Mouse (Mus musculus): Measurements from ENCODE around the gene Acy3.
"Not testable (repeated sequence)": the region's sequence is repeated elsewhere in the genome, so short reads cannot be mapped to it uniquely, and the experiment has no call there.

Acy3 gene

DNA sequence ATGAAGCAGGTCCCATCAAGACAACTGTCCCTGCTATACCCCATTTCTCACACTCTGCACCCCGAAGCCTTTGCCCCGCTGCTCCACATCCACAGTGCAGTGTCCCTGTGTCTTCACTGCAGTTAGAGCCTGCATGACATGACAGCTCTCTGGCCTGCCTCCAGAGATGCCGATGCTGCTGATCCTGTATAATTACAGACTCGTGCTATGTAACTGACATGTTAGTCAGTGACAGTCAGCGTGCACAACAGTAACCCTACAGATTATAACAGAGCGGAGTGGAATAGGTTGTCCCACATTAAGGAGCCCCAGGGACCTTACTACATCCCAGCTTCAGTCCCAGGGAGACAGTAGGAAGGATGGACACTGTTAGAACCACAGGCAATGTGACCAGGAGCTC lies 11.8 kb upstream of the Acy3 start:
- DNase-seq (ENCODE audit: low spot score): not testable (repeated sequence)

DNA sequence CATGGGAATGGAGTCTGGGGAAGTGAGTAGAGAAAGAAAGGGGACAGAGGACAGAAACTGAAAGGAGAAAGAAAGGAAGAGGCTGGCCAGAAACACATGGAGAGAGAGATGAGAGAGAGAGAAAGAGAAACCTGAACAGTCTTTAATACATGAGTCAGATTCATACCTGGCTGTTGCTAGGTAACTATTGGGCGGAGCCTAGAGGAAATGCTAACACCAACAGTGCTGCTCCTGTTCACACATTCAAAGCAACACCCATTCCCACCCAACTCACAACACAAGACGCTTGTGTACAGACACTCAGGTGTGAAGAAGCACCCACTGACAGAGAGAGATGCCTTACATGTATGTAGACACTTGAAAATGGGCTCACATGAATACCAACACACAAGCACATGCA lies 10.5 kb upstream of the Acy3 start:
- no peak for DNase-seq (ENCODE audit: low spot score)

- DNase-seq (ENCODE audit: low spot score): peak; percentile 47
Observed at GRCm38 (mm10) chr19:3980309-3980708, 6.1 kb upstream of the Acy3 start.

- DNase-seq (ENCODE audit: low spot score): no peak
Observed at GRCm38 (mm10) chr19:3980917-3981316, 5.5 kb upstream of the Acy3 start.

DNA sequence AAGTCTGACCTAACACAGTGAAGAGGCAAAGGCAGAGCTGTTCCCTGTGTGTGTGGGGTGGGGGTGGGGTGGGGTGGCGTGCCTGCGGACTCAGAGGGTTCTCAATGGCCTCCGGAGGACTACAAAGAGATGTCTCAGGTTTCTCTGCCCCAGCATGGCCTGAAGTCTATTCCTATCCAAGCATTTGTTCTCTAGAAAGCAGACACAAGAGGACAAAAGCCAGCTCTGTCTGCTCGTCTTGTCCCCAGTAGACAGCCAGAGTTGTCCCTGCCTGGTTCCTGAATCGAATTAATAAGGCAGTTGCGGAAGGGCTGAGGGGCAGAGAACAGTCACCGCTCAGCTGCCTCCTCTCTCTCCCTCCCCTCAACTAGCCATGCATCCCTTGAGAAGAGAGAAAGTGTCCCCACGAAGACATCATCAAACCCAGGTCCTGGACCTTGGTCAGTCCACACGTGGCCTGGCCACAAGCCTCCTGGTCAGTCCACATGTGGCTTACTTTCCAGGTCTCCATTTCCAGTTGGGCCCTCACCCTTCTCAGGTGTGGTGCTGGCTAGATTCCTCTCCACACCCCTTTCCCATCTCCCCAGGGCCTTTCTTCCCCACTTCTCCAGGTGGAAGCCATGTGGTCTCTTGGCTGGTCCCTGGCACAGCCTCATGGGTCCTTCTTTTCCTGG lies 2.7 kb upstream of the Acy3 start:
- no peak for DNase-seq (ENCODE audit: low spot score)

GRCm38 (mm10) chr19:3985261-3985681 lies 1.1 kb upstream of the Acy3 start:
- DNase-seq (ENCODE audit: low spot score): no peak

DNA sequence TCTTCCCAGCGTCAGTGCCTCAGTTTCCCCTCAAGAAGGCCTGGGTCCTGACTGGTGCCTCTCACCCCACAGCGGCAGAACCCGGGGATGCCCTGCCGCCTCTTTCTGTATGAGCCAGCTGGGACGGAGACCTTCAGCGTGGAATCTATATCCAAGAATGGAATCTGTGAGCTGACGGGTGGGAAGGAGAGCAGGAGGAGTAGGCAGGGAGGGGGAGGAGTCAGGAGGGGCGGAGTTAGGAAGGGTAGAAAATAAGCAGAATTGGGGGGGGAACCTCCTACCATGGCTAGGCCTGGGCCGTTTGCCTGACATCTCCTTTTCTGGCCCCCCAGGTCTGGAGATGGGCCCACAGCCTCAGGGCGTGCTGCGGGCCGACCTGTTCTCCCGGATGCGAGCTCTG lies 1.7 kb downstream of the Acy3 start:
- no peak for DNase-seq (ENCODE audit: low spot score)

DNA sequence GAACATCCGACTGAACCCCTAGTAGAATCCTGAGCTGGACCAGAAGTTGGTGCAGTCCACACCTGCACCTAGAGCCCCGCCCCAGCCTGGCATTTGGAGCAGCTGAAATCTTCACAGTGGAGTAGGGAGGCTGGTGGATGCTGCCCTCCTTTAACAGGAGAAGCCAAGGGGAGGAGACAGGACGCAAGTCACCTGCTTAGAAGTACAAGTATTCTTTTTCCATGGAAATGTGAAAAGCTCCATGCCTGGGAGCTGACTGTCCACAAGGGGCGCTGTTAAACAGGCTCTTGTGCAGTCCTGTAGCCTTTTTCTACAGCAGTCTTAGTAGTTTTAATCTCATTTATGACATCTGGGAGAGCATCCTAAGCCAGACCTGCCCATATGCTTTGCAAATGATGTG lies 2.4 kb downstream of the Acy3 start:
- DNase-seq (ENCODE audit: low spot score): no peak

DNA sequence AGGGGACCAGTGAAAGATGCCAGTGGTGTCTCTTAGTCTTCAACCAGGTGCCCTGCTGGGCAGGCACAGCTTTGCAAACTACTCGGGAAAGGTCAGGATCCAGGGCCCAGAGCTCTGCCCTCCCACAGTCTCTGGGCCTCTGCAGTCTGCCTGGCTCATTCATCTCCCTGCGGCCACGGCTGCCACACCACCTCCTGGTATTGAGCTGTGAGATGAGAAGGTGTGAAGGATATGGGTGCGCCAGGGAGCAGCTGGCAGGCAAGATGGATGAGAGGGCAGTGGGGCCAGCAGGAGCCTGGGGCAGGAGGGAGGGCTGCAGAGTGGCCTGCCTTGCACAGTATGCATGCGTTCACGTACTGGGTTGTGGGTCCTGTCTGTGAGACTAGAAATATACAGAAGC lies 4.4 kb downstream of the Acy3 start:
- DNase-seq (ENCODE audit: low spot score): no peak

GRCm38 (mm10) chr19:3991562-3991961 lies 5.2 kb downstream of the Acy3 start:
- no peak for DNase-seq (ENCODE audit: low spot score)

DNA sequence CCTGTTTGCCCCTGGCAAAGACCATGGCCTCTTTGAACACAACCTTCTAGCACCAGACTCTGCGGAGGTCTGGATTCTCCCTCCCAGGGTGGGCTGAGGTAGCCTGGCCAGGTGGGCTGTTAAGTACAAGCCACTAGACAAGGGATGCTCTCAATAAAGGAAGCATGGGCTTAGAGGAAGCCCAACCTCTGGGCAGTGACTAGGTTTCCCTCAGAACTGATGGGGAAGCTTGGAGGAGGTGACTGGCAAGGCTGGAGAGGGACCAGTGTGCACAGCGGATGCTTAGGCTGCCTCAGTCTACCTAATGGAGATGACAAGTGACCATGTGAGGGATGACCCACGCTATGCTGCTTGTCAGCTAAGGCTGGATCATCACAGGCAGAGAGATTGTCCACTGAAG lies 5.6 kb downstream of the Acy3 start:
- no peak for DNase-seq (ENCODE audit: low spot score)

- DNase-seq (ENCODE audit: low spot score): no peak
Observed at GRCm38 (mm10) chr19:3992416-3992815, 6.0 kb downstream of the Acy3 start, which contains the start of gene Tbx10. Tbx10 (plus strand) TSS chr19:3992752.

DNA sequence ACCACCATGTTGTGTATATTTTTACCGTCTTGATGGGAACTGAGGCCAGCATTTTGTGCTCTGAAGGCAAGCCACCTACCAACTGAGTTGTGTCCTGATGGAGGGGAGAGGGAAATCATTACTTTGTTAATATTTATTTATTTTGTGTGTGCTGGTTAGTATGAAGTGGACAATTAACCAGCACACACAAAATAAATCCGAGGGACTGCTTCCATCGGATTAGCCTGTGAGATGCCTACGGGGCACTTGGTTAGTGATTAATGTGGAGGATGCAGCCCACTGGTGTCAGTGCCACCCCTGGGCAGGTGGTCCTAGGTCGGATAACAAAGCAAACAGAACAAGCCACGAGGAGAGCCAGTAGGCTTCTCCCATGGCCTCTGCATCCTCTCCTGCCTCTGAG lies 8.6 kb downstream of the Acy3 start:
- no peak for DNase-seq (ENCODE audit: low spot score)

DNA sequence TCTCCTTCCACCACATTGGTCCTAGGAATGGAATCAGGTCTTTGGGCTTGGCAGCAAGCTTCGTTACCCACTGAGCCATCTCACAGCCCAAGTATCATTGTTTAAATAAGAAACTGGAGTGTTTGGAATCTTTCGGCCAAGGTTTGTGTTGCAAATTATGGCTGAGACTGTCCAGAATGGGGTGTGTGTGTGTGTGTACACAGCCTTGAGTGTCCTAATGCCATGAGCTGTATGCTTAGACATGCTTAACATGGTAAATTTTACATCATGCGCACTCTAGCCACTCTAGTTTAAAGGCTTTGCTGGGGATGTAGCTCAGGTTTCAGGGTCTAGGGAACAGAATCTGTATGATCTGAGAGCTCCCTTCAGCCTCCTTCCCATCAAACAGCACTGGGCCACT lies 9.1 kb downstream of the Acy3 start:
- no peak for DNase-seq (ENCODE audit: low spot score)

- no peak for DNase-seq (ENCODE audit: low spot score)
Observed at GRCm38 (mm10) chr19:3996106-3996505, 9.7 kb downstream of the Acy3 start.

GRCm38 (mm10) chr19:3996747-3997146 lies 10.4 kb downstream of the Acy3 start:
- no peak for DNase-seq (ENCODE audit: low spot score)

DNA sequence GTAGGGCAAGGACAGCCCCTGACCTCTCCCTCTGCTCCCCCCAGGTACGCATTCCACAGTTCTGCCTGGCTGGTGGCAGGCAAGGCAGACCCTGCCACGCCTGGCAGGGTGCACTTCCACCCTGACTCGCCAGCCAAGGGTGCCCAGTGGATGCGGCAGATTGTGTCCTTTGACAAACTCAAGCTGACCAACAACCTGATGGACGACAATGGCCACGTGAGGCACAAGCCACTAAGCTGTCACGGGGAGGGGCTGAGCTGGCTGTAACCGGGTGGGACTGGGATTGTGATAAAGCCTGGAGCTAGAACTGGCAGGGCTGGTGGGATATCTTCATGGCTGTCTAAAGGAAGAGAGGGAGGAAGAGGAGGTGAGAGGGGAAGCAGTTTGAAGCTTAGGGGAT lies 10.9 kb downstream of the Acy3 start:
- DNase-seq (ENCODE audit: low spot score): no peak

DNA sequence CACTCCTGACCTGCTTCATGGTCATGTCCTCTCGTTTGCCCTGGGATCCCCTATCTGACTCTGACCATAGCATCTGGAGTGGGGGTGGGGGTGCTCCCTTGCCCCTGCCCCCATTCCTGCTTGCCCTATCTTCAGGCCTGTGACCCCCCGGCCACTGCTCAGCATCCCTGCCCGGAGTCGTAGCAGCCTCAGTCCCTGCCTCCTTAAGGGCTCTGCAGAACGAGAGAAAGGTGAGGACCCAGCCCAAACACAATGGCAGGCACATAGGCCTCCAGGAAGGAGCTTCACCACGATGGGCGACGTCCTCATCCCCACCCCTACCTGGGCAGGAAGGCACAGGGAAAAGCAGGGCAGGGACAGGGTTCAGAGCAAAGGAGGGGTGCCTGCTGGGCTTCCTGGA lies 12.0 kb downstream of the Acy3 start:
- no peak for DNase-seq (ENCODE audit: low spot score)

GRCm38 (mm10) chr19:3999121-3999730 lies 12.9 kb downstream of the Acy3 start:
- no peak for DNase-seq (ENCODE audit: low spot score)

DNA sequence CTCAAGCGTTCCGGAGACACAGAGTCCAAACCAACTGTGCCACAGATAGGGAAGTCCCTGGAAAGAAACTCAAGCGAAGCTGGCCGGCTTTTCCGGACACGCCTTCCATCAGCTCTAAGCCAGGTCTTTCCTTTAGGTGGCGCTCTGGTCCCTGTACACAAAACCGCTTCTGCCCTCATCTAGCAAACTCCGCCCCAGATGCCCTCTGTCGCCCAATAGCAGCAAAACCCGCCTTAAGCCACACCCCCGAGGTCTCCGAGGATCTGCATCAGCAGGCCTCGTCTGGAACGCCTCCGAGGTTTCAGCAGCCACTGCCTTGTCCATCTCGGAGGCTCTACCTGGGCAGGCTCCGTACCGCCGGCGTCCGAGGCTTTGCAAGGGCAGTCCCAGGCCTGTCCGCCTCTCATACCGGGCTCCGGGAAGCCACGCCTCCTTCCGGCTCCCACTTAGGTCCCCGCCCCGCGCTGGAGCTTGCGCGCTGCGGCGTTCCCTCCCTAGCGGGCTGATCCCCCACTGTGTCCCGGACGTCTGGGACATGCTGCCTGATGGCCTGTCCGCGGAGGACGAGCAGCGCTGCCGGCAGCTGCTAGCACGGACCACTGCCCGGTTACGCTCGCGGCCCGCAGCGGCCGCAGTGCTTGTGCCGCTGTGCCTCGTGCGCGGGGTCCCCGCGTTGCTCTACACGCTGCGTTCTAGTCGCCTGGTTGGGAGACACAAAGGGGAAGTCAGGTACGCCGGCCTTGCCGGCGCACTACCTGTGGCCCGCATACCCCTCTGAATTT lies 13.9 kb downstream of the Acy3 start, which contains the start of the genes Nudt8 and Gm49405:
Nudt8 (plus strand) TSS at position 462 of the 782 bp plus-strand sequence.
Gm49405 (plus strand) TSS at position 508 of the 782 bp plus-strand sequence.
- peak; percentile 94 for DNase-seq (ENCODE audit: low spot score)

DNA sequence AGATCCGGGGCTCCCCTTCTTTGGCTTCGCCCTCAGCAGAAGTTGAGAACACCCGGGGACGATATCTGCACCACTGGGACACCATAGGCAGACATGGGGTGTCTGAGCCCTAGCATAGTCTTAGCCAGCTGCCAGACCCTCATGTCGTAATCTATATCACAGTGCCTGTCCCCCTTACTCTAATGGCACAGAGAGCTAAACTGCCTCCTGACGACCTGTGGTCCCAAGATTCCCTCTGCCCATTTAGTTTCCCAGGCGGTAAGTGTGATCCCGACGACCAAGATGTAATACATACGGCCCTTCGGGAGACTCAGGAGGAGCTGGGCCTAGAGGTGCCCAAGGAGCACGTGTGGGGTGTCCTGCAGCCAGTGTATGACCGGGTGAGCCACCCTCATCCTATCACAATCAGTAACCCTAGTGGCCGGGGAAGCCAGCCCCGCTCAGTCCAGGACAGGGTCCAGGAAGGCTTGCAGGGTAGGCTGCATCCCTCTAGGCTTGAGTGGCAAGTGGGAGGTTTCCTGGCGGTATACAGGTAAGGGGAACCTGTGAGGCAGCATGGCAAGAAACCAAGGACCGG lies 14.7 kb downstream of the Acy3 start:
- DNase-seq (ENCODE audit: low spot score): no peak

DNA sequence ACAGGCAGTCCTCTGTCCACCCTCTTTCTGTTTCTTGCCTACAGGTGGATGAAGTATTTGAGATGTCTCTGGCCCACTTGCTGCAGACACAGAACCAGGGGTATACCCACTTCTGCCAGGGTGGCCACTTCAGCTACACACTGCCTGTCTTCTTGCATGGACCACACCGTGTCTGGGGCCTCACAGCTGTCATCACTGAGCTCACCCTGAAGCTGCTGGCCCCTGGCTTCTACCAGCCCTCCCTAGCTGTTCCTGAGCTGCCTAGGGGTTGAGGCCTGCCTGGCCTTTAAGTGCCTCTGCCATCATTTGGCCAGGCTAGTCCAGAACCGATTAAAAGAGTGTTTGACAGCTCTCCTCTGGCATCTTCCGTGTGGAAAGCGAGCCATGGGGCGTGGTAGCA lies 15.4 kb downstream of the Acy3 start:
- DNase-seq (ENCODE audit: low spot score): no peak

- DNase-seq (ENCODE audit: low spot score): no peak
Observed at GRCm38 (mm10) chr19:4003112-4003511, 16.7 kb downstream of the Acy3 start, which contains the start of gene Doc2g. Doc2g (plus strand) TSS chr19:4003313.
